Mouse (Mus musculus): ENCODE data around the gene Abcg1.

DNA sequence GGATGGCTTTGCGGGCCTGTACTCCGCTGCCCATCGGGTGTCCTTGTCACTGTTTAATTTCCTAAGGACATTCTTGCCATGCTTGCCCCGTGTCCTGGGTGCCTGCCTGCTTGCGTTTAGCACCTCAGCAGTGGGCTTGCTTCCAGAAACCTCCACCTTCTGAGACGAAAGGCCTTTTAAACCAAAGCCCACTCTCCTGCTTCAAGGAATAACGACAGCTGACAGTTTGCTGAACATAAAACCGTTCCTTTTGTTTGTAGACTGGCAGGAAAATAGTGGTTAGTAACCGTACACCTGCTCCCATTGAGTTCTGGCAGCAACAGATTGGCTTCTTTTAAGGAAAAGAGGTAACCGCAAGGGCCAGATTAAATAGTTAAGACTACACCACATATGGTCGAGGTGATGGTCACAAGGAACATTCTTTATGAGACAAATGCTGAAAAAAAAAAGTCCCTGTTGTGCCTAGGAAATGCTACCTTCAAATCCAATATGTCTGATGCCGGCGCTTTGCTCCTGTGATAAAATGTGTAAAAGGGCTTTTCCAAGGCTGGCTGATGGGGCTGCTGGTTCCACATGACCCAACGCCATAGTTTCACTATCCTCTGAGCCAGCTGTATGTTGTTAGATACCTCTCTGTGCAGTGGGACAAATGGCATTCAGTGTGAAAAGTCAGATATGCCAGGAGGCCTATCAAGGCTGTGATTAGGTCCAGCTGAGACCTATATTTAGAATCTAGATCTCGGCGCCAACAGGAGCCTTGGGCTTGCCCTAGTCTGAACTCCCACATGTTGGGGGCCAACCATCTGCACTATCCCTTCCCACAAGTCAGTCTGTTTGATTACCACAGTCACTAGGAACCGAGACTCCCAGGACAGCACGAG, 14.2 kb downstream of the Abcg1 start:
- TF ChIP-seq POLR2A (IDR thresholded peaks at IDR 0.05; ENCODE audit: insufficient read depth, low read depth, low read length): no peak
- no peak for TF ChIP-seq CTCF (IDR thresholded peaks at IDR 0.05; ENCODE audit: insufficient read depth, low read depth, low read length)

Data from olfactory bulb, adult 2 months (tissue).